In the genomic region with DNA sequence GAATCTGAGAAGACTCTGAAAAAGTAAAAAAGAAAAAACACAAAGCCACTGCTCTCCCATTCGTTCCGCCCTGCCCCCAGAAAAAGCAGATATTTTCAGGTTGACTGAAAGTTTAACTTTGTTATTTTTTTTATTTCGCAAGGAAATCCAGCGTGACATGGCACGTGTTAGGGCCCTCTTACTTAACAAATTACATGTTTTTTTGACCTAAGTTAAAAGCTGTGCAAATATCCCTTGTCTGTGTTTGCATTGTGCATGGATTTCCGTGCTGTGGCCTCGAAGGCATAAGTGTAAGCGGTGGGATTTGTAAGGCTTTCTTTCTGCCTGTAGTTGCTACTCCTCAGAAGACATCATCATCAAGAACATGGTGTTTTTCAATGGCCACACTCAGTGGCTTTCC, we compare ENCODE assay signal across 28 mouse cellular contexts.
A peak's percentile ranks its signal among the peaks of the same experiment; 100 is the strongest.
DNase-seq lines count a peak whose midpoint lies in the region; ATAC-seq and TF ChIP-seq lines count a peak whose summit lies in the region.
"Had no signal": no experiment of that assay in that cellular context is flagged by ENCODE, and none has a peak within 500 bp of the region (broad histone marks: within the 10 kb centered on the region; RNA-seq: fewer than 3 reads in every experiment).

No protein-coding gene starts in this region.

- no peak overlapping the region for H3K27ac ChIP-seq in hindbrain, embryonic 11.5 days (ENCODE audit: low read depth, low read length)
- H3K27ac ChIP-seq in hindbrain, postnatal 0 days, result no peak overlapping the region
- H3K27ac ChIP-seq in kidney, postnatal 0 days, result no peak overlapping the region
- no peak overlapping the region for H3K27ac ChIP-seq in embryonic facial prominence, embryonic 12.5 days
- no peak overlapping the region for H3K27ac ChIP-seq in embryonic facial prominence, embryonic 13.5 days
- H3K27ac ChIP-seq: embryonic facial prominence, embryonic 15.5 days; forebrain, embryonic 13.5 days; heart, embryonic 10.5 days; hindbrain, embryonic 14.5 days; limb, embryonic 12.5 days; liver, embryonic 13.5 days; midbrain, embryonic 10.5 days; midbrain, embryonic 15.5 days; neural tube, embryonic 12.5 days had no signal

- no peak for ATAC-seq in hindbrain, embryonic 11.5 days (ENCODE audit: low FRiP score)
- ATAC-seq in hindbrain, postnatal 0 days, result no peak
- no peak for ATAC-seq in kidney, postnatal 0 days (replicated peaks; ENCODE audit: low FRiP score, low read depth)
- ATAC-seq in embryonic facial prominence, embryonic 12.5 days (ENCODE audit: insufficient number of reproducible peaks, insufficient read depth, low FRiP score, low TSS enrichment), result no peak
- ATAC-seq in embryonic facial prominence, embryonic 13.5 days (ENCODE audit: insufficient number of reproducible peaks, insufficient read depth, low FRiP score, low TSS enrichment, low read depth), result no peak
- ATAC-seq: forebrain, embryonic 13.5 days; inflammation-experienced regulatory T-cells, adult 6 months; midbrain, embryonic 15.5 days had no signal

- WGBS in hindbrain, embryonic 11.5 days, result 27% methylated on average over 8 of the region's 8 CpGs
- 23% methylated on average over 8 of the region's 8 CpGs for WGBS in hindbrain, postnatal 0 days
- WGBS in kidney, postnatal 0 days, result 18% methylated on average over 8 of the region's 8 CpGs
- 21% methylated on average over 8 of the region's 8 CpGs for WGBS in embryonic facial prominence, embryonic 12.5 days
- 15% methylated on average over 8 of the region's 8 CpGs for WGBS in embryonic facial prominence, embryonic 13.5 days

- no peak overlapping the region for H3K4me3 ChIP-seq in hindbrain, embryonic 11.5 days (ENCODE audit: low read depth, low read length)
- H3K4me3 ChIP-seq in hindbrain, postnatal 0 days (ENCODE audit: low read length), result no peak overlapping the region
- H3K4me3 ChIP-seq in kidney, postnatal 0 days (replicated peaks; ENCODE audit: low read depth, low read length), result no peak overlapping the region
- no peak overlapping the region for H3K4me3 ChIP-seq in embryonic facial prominence, embryonic 12.5 days
- H3K4me3 ChIP-seq in embryonic facial prominence, embryonic 13.5 days, result no peak overlapping the region
- H3K4me3 ChIP-seq: embryonic facial prominence, embryonic 15.5 days; forebrain, embryonic 13.5 days; heart, embryonic 10.5 days; limb, embryonic 12.5 days; liver, embryonic 13.5 days; midbrain, embryonic 10.5 days; midbrain, embryonic 15.5 days; neural tube, embryonic 12.5 days had no signal

- no peak overlapping the region for H3K9ac ChIP-seq in hindbrain, embryonic 11.5 days (ENCODE audit: low read depth, low read length)
- no peak overlapping the region for H3K9ac ChIP-seq in hindbrain, postnatal 0 days (replicated peaks; ENCODE audit: low read length)
- no peak overlapping the region for H3K9ac ChIP-seq in kidney, postnatal 0 days (ENCODE audit: low read depth, low read length)
- H3K9ac ChIP-seq in embryonic facial prominence, embryonic 12.5 days, result no peak overlapping the region
- no peak overlapping the region for H3K9ac ChIP-seq in embryonic facial prominence, embryonic 13.5 days
- H3K9ac ChIP-seq: embryonic facial prominence, embryonic 15.5 days; forebrain, embryonic 13.5 days; hindbrain, embryonic 14.5 days; limb, embryonic 12.5 days; liver, embryonic 13.5 days; midbrain, embryonic 15.5 days; neural tube, embryonic 12.5 days had no signal

- DNase-seq in hindbrain, embryonic 11.5 days (ENCODE audit: low spot score), result peak; percentile 19
- no peak for DNase-seq in hindbrain, postnatal 0 days (ENCODE audit: low spot score)
- peak; percentile 10 for DNase-seq in kidney, postnatal 0 days (ENCODE audit: low spot score)
- DNase-seq in kidney, postnatal 25 days, result no peak
- no peak for DNase-seq in testis, postnatal 14 days (ENCODE audit: low spot score)
- DNase-seq: adrenal gland, postnatal 25 days; B cell, adult 2 months; cerebellum, adult 11-12 months; cerebellum, postnatal 10 days; gastrocnemius, postnatal 10 days; heart, postnatal 36 days; kidney, postnatal 10 days; layer of hippocampus, adult 9-11 months; liver, embryonic 13.5 days; lung, adult 2 months; lung, postnatal 14 days; thymus, postnatal 4 days had no signal

- H3K9me3 ChIP-seq in hindbrain, embryonic 11.5 days (ENCODE audit: control insufficient read depth, low read length), result no peaks in the 10 kb centered on the region
- no peaks in the 10 kb centered on the region for H3K9me3 ChIP-seq in hindbrain, postnatal 0 days (ENCODE audit: low read length)
- no peaks in the 10 kb centered on the region for H3K9me3 ChIP-seq in kidney, postnatal 0 days (replicated peaks; ENCODE audit: low read length)
- no peaks in the 10 kb centered on the region for H3K9me3 ChIP-seq in embryonic facial prominence, embryonic 12.5 days
- H3K9me3 ChIP-seq in embryonic facial prominence, embryonic 13.5 days, result no peaks in the 10 kb centered on the region
- H3K9me3 ChIP-seq: embryonic facial prominence, embryonic 15.5 days; forebrain, embryonic 13.5 days; heart, embryonic 10.5 days; limb, embryonic 12.5 days; liver, embryonic 13.5 days; midbrain, embryonic 10.5 days; midbrain, embryonic 15.5 days; neural tube, embryonic 12.5 days had no signal

- H3K4me2 ChIP-seq in hindbrain, embryonic 11.5 days (replicated peaks; ENCODE audit: low read depth, low read length), result no peak overlapping the region
- no peak overlapping the region for H3K4me2 ChIP-seq in hindbrain, postnatal 0 days (ENCODE audit: low read depth, low read length)
- H3K4me2 ChIP-seq in kidney, postnatal 0 days (ENCODE audit: low read length), result no peak overlapping the region; the same call in 1 of the 2 replicates
- H3K4me2 ChIP-seq in embryonic facial prominence, embryonic 12.5 days (replicated peaks), result peak overlapping the region; percentile 19; the same call in 1 of the 2 replicates
- H3K4me2 ChIP-seq in embryonic facial prominence, embryonic 13.5 days, result peak overlapping the region; percentile 33
- H3K4me2 ChIP-seq: embryonic facial prominence, embryonic 15.5 days; forebrain, embryonic 13.5 days; hindbrain, embryonic 14.5 days; limb, embryonic 12.5 days; liver, embryonic 13.5 days; midbrain, embryonic 15.5 days; neural tube, embryonic 12.5 days had no signal

- H3K27me3 ChIP-seq in hindbrain, embryonic 11.5 days (ENCODE audit: control insufficient read depth, insufficient read depth, low read length), result peaks cover 37% of the 10 kb centered on the region
- peaks cover 13% of the 10 kb centered on the region for H3K27me3 ChIP-seq in hindbrain, postnatal 0 days (ENCODE audit: insufficient read depth, low read length)
- H3K27me3 ChIP-seq in kidney, postnatal 0 days (ENCODE audit: insufficient read depth, low read length), result no peaks in the 10 kb centered on the region
- H3K27me3 ChIP-seq in embryonic facial prominence, embryonic 12.5 days, result peaks cover 9% of the 10 kb centered on the region; the same call in 1 of the 2 replicates
- peaks cover 39% of the 10 kb centered on the region for H3K27me3 ChIP-seq in embryonic facial prominence, embryonic 13.5 days
- H3K27me3 ChIP-seq: limb, embryonic 12.5 days; liver, embryonic 13.5 days had no signal

- peaks cover 5% of the 10 kb centered on the region; the same call in 1 of the 2 replicates for H3K4me1 ChIP-seq in hindbrain, embryonic 11.5 days (replicated peaks; ENCODE audit: control insufficient read depth, insufficient read depth, low read length)
- H3K4me1 ChIP-seq in hindbrain, postnatal 0 days (ENCODE audit: insufficient read depth, low read length), result no peaks in the 10 kb centered on the region
- no peaks in the 10 kb centered on the region for H3K4me1 ChIP-seq in kidney, postnatal 0 days (replicated peaks; ENCODE audit: insufficient read depth, low read length)
- H3K4me1 ChIP-seq in embryonic facial prominence, embryonic 12.5 days, result no peaks in the 10 kb centered on the region
- peaks cover 7% of the 10 kb centered on the region for H3K4me1 ChIP-seq in embryonic facial prominence, embryonic 13.5 days
- H3K4me1 ChIP-seq: embryonic facial prominence, embryonic 15.5 days; liver, embryonic 13.5 days; midbrain, embryonic 15.5 days had no signal

- H3K36me3 ChIP-seq in hindbrain, embryonic 11.5 days (ENCODE audit: control insufficient read depth, insufficient read depth, low read length), result no peaks in the 10 kb centered on the region
- no peaks in the 10 kb centered on the region for H3K36me3 ChIP-seq in hindbrain, postnatal 0 days (ENCODE audit: insufficient read depth, low read length)
- H3K36me3 ChIP-seq in kidney, postnatal 0 days (ENCODE audit: insufficient read depth, low read length), result no peaks in the 10 kb centered on the region
- no peaks in the 10 kb centered on the region for H3K36me3 ChIP-seq in embryonic facial prominence, embryonic 12.5 days
- no peaks in the 10 kb centered on the region for H3K36me3 ChIP-seq in embryonic facial prominence, embryonic 13.5 days
- H3K36me3 ChIP-seq: embryonic facial prominence, embryonic 15.5 days; heart, embryonic 10.5 days; limb, embryonic 12.5 days; liver, embryonic 13.5 days; midbrain, embryonic 10.5 days; midbrain, embryonic 15.5 days; neural tube, embryonic 12.5 days had no signal

- no peak for TF ChIP-seq CTCF in hindbrain, postnatal 0 days (IDR thresholded peaks at IDR 0.05; ENCODE audit: low read depth)
- TF ChIP-seq CTCF in kidney, postnatal 0 days (IDR thresholded peaks at IDR 0.05; ENCODE audit: low read depth), result no peak

Comparison
In these comparisons a context has a peak if more than half of its experiments do, and no peak if none do; other contexts are left out.
1. DNase-seq: peak in hindbrain, embryonic 11.5 days (single experiment) and kidney, postnatal 0 days (single experiment); none in hindbrain, postnatal 0 days (single experiment), kidney, postnatal 25 days (0 of 2) and testis, postnatal 14 days (single experiment).
2. H3K4me2 ChIP-seq: peak in embryonic facial prominence, embryonic 12.5 days (single experiment) and embryonic facial prominence, embryonic 13.5 days (single experiment); none in hindbrain, embryonic 11.5 days (single experiment), hindbrain, postnatal 0 days (single experiment) and kidney, postnatal 0 days (single experiment).